In the genomic region with DNA sequence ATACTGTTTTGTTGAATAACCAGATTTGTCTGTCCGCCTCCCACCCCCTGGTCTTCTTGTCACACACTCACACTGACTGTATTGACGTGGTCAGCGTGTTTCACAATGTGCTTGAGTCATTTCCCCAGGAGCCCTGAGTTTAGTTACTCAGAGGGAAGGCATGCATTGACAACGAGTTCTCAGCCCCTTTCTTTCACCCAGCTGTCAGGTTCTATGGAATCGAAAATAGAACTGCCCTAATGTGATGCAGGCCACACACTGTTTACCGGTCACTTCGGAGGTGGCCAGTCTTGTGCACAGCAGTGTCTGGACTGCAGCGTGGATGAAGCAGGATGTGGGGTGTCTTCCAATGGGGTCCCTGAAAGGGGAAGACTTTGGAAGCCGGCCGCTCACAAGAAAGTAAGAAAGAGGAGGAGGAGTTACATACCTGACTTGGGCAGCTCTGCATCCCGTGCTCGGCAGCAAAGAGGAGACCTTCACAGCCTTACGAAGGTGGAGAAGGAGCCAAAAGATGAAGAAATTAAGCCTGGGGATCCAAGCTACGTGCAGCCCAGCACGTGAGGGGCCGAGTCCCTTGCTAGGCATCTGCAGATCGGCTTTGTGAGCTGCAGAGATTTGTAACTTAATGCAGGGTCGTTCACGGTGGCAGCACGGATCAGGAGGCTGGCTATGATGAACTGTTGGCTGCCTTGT, we compare ENCODE assay signal across 9 mouse cellular contexts. TPM values are rescaled to one million over a fixed set of nuclear protein-coding genes. Genes with fewer than 3 reads are reported as not detected.
DNase-seq lines count a peak whose midpoint lies in the region; ATAC-seq and TF ChIP-seq lines count a peak whose summit lies in the region.
"Had no signal": no experiment of that assay in that cellular context is flagged by ENCODE, and none has a peak within 500 bp of the region (broad histone marks: within the 10 kb centered on the region; RNA-seq: fewer than 3 reads in every experiment).

No protein-coding gene starts in this region.

- peak overlapping the region; percentile 65 for H3K9ac ChIP-seq in stomach, embryonic 16.5 days (ENCODE audit: low read length)

- DNase-seq in 3134 (ENCODE audit: extremely low read depth, insufficient read length, low spot score) = peak; percentile 75
- peak; percentile 66 for DNase-seq in embryo, embryonic 10.5 days (ENCODE audit: low spot score)
- peak; percentile 74 for DNase-seq in heart, adult 8-10 months (ENCODE audit: low spot score)
- DNase-seq in kidney, adult 2 months = peak; percentile 65
- peak; percentile 49 for DNase-seq in lung, postnatal 25 days (ENCODE audit: low spot score)
- no peak for DNase-seq in cerebellum, postnatal 14 days
- DNase-seq in thymus, postnatal 36 days = no peak

- H3K4me1 ChIP-seq in kidney, adult 2 months (ENCODE audit: control insufficient read depth, insufficient read depth, low read length) = peaks cover 23% of the 10 kb centered on the region; the same call in 1 of the 2 replicates
- H3K4me1 ChIP-seq in stomach, embryonic 16.5 days (ENCODE audit: control insufficient read depth, insufficient read depth, low read length) = peaks cover 31% of the 10 kb centered on the region

- peak; percentile 56; the same call in 1 of the 2 replicates for ATAC-seq in stomach, embryonic 16.5 days (ENCODE audit: insufficient read depth, low FRiP score)

- TF ChIP-seq CTCF in kidney, adult 2 months (conservative IDR thresholded peaks at IDR 0.05; ENCODE audit: insufficient read depth, insufficient read length, low read depth, low read length) = no peak

- H3K4me2 ChIP-seq in stomach, embryonic 16.5 days (ENCODE audit: low read depth, low read length) = peak overlapping the region; percentile 57

- H3K27ac ChIP-seq in kidney, adult 2 months (ENCODE audit: insufficient read depth, low read depth, low read length) = peak overlapping the region; percentile 91
- peak overlapping the region; percentile 88 for H3K27ac ChIP-seq in stomach, embryonic 16.5 days (ENCODE audit: low read length)

- no peak for TF ChIP-seq POLR2A in kidney, adult 2 months (IDR thresholded peaks at IDR 0.05; ENCODE audit: low read depth, low read length)

- no peaks in the 10 kb centered on the region for H3K27me3 ChIP-seq in kidney, adult 2 months (replicated peaks; ENCODE audit: control insufficient read depth, insufficient read depth, low read length)
- no peaks in the 10 kb centered on the region for H3K27me3 ChIP-seq in stomach, embryonic 16.5 days (ENCODE audit: control insufficient read depth, insufficient read depth, low read length)

- H3K36me3 ChIP-seq in kidney, adult 2 months (ENCODE audit: control insufficient read depth, insufficient read depth, low read length) = no peaks in the 10 kb centered on the region
- no peaks in the 10 kb centered on the region for H3K36me3 ChIP-seq in stomach, embryonic 16.5 days (ENCODE audit: control insufficient read depth, insufficient read depth, low read length)
- H3K36me3 ChIP-seq: G1E had no signal

- peak overlapping the region; percentile 42 for H3K4me3 ChIP-seq in kidney, adult 2 months (ENCODE audit: insufficient read depth, low read depth, low read length)
- peak overlapping the region; percentile 34 for H3K4me3 ChIP-seq in stomach, embryonic 16.5 days (replicated peaks; ENCODE audit: low read length)

- 23% methylated on average over 20 of the region's 20 CpGs for WGBS in kidney, adult 2 months
- WGBS in stomach, embryonic 16.5 days = 18% methylated on average over 20 of the region's 20 CpGs

- H3K9me3 ChIP-seq in stomach, embryonic 16.5 days (replicated peaks; ENCODE audit: control insufficient read depth, low read length) = no peaks in the 10 kb centered on the region
- H3K9me3 ChIP-seq: G1E had no signal

RNA-seq across cellular contexts. Expression of a gene that starts 43.3 kb away (rescaled TPM):
- 10 to 100 TPM; 47.1 to 58.4 (median 50.7) TPM for total RNA-seq in heart, adult 8-10 months (2022)
- polyA plus RNA-seq in kidney, adult 2 months (2012; rRNA removed) = 13.5 and 16.4 TPM in 2 replicates
- polyA plus RNA-seq in stomach, embryonic 16.5 days (2015; fragmentation: Nextera tagmentation; extraction: Ambion mirVana) = 42.0 and 48.7 TPM in 2 replicates
- polyA plus RNA-seq: G1E had no signal

Comparison
In these comparisons a context has a peak if more than half of its experiments do, and no peak if none do; other contexts are left out.
1. DNase-seq: peak in 3134 (single experiment), embryo, embryonic 10.5 days (single experiment), heart, adult 8-10 months (single experiment), kidney, adult 2 months (single experiment) and lung, postnatal 25 days (single experiment); none in cerebellum, postnatal 14 days (0 of 2) and thymus, postnatal 36 days (0 of 2).